Mouse (Mus musculus) layer of hippocampus, adult 18-20 months (tissue): ENCODE measurements around the gene Cxcl9. TPM values are rescaled to one million over a fixed set of nuclear protein-coding genes. Genes with fewer than 3 reads are reported as not detected.

Source experiments
- DNase-seq, 2 experiments: peaks; one replicate each; pipeline ENCODE4 v3.0.0; 2022; ENCODE audit warnings: low spot score in 2 of 2
- total RNA-seq, 2 experiments: library from RNA; stranded (reverse); gene quantifications; 2 replicates each; pipeline ENCODE4 v1.2.3; 2021

The Cxcl9 gene
- total RNA-seq, 2 experiments from 2014 or later, result not detected

- DNase-seq, result no peak
Measured at GRCm38 (mm10) chr5:92282571-92282970, 45.3 kb downstream of the Cxcl9 start.

GRCm38 (mm10) chr5:92278942-92279537, 48.8 kb downstream of the Cxcl9 start:
- no peak for DNase-seq

- peak; percentile 77 to 89 for DNase-seq
Measured at GRCm38 (mm10) chr5:92277437-92278394, 50.2 kb downstream of the Cxcl9 start, which contains the start of gene Naaa. Naaa (minus strand) TSS chr5:92278170.

Other genes starting within 250 kb of the Cxcl9 start
- gene G3bp2, start 244.4 kb downstream of the Cxcl9 start, total RNA-seq, result 100 to 1,000 TPM; 237 to 252 TPM
- gene Uso1, start 190.1 kb downstream of the Cxcl9 start, total RNA-seq, result 10 to 100 TPM; 80.8 to 82.3 TPM
- gene U90926, start 112.7 kb downstream of the Cxcl9 start, total RNA-seq, result not detected
- under 1 TPM; 0.58 to 0.62 TPM for gene Ppef2, start 71.8 kb downstream of the Cxcl9 start, total RNA-seq
- gene Naaa, start 49.9 kb downstream of the Cxcl9 start, total RNA-seq, result 10 to 100 TPM; 50.4 to 52.2 TPM
- 10 to 100 TPM; 20.3 to 21.5 TPM for gene Sdad1, start 17.6 kb downstream of the Cxcl9 start, total RNA-seq
- 1 to 10 TPM; 2.2 to 4.2 TPM for gene Art3, start 3.7 kb upstream of the Cxcl9 start, total RNA-seq
- gene Cxcl10, start 20.8 kb upstream of the Cxcl9 start, total RNA-seq, result not detected
- gene Nup54, start 107.1 kb upstream of the Cxcl9 start, total RNA-seq, result 10 to 100 TPM; 29.6 to 32.0 TPM
- gene Scarb2, start 178.8 kb upstream of the Cxcl9 start, total RNA-seq, result 10 to 100 TPM; 92.7 to 93.2 TPM
- gene Fam47e, start 227.0 kb upstream of the Cxcl9 start, total RNA-seq, result 1 to 10 TPM in 1 of 2 experiments, under 1 TPM in 1; 0.48 to 1.1 TPM